Comparison of ENCODE assay signal across 8 mouse cellular contexts in genomic region chr10:127090560-127091411, GRCm38 (mm10). TPM values are rescaled to one million over a fixed set of nuclear protein-coding genes. Genes with fewer than 3 reads are reported as not detected.
A peak's percentile ranks its signal among the peaks of the same experiment; 100 is the strongest.
DNase-seq lines count a peak whose midpoint lies in the region; ATAC-seq and TF ChIP-seq lines count a peak whose summit lies in the region.

No protein-coding gene starts in this region.

- WGBS in bone marrow, adult 2 months: 90% methylated on average over 57 of the region's 57 CpGs
- 10% methylated on average over 57 of the region's 57 CpGs for WGBS in heart, embryonic 11.5 days (ENCODE audit: insufficient replicate concordance)
- WGBS in kidney, embryonic 14.5 days: 7% methylated on average over 55 of the region's 57 CpGs

- no peaks in the 10 kb centered on the region for H3K36me3 ChIP-seq in heart, embryonic 11.5 days (ENCODE audit: control insufficient read depth, insufficient read depth, low read length)
- no peaks in the 10 kb centered on the region; the same call in 1 of the 2 replicates for H3K36me3 ChIP-seq in kidney, embryonic 14.5 days (ENCODE audit: control insufficient read depth, insufficient read depth, low read length)

- no peak for DNase-seq in layer of hippocampus, adult 2 months (ENCODE audit: low spot score in 2 of 2)
- DNase-seq in layer of hippocampus, adult 9-11 months: no peak
- DNase-seq in lung, postnatal 25 days (ENCODE audit: low spot score): peak; percentile 39
- DNase-seq in thymus, postnatal 0 days (ENCODE audit: low spot score): no peak
- no peak for DNase-seq in layer of hippocampus, adult 8-10 months (ENCODE audit: low spot score in 2 of 2)

- H3K27ac ChIP-seq in layer of hippocampus, adult 2 months: peak overlapping the region; percentile 80
- no peak overlapping the region for H3K27ac ChIP-seq in bone marrow, adult 2 months (ENCODE audit: control insufficient read depth, insufficient read depth, low read depth, low read length, poor library complexity)
- no peak overlapping the region for H3K27ac ChIP-seq in heart, embryonic 11.5 days (ENCODE audit: low read depth, low read length)
- no peak overlapping the region for H3K27ac ChIP-seq in kidney, embryonic 14.5 days (ENCODE audit: low read depth, low read length)

- H3K9ac ChIP-seq in heart, embryonic 11.5 days (ENCODE audit: low read depth, low read length): no peak overlapping the region
- H3K9ac ChIP-seq in kidney, embryonic 14.5 days (ENCODE audit: low read depth, low read length): no peak overlapping the region

- H3K4me3 ChIP-seq in layer of hippocampus, adult 2 months: peak overlapping the region; percentile 35
- no peak overlapping the region for H3K4me3 ChIP-seq in bone marrow, adult 2 months (replicated peaks; ENCODE audit: control insufficient read depth, low read depth, low read length)
- no peak overlapping the region for H3K4me3 ChIP-seq in heart, embryonic 11.5 days (ENCODE audit: low read depth, low read length)
- peak overlapping the region; percentile 26 for H3K4me3 ChIP-seq in kidney, embryonic 14.5 days (ENCODE audit: low read length)

- TF ChIP-seq POLR2A in bone marrow, adult 2 months (IDR thresholded peaks at IDR 0.05; ENCODE audit: borderline replicate concordance, control insufficient read depth, low read depth, low read length): 0 out of 2 replicates have a peak, but pooled peaks have one; percentile 4

- no peaks in the 10 kb centered on the region for H3K4me1 ChIP-seq in bone marrow, adult 2 months (ENCODE audit: control insufficient read depth, insufficient read depth, low read length)
- H3K4me1 ChIP-seq in heart, embryonic 11.5 days (ENCODE audit: control insufficient read depth, insufficient read depth, low read length): peaks cover 11% of the 10 kb centered on the region; the same call in 1 of the 2 replicates
- 0 out of 2 replicates have a peak, but pooled peaks cover 11% of the 10 kb centered on the region for H3K4me1 ChIP-seq in kidney, embryonic 14.5 days (ENCODE audit: control insufficient read depth, insufficient read depth, low read length)

- no peak for ATAC-seq in heart, embryonic 11.5 days (replicated peaks; ENCODE audit: insufficient number of reproducible peaks, low FRiP score, low TSS enrichment)
- peak; percentile 37 for ATAC-seq in kidney, embryonic 14.5 days (ENCODE audit: low FRiP score, low TSS enrichment)

- peak overlapping the region; percentile 39; the same call in 1 of the 2 replicates for H3K4me2 ChIP-seq in heart, embryonic 11.5 days
- H3K4me2 ChIP-seq in kidney, embryonic 14.5 days (replicated peaks; ENCODE audit: low read depth, low read length): peak overlapping the region; percentile 24

- no peaks in the 10 kb centered on the region for H3K9me3 ChIP-seq in heart, embryonic 11.5 days (replicated peaks; ENCODE audit: control insufficient read depth, low read length)
- no peaks in the 10 kb centered on the region for H3K9me3 ChIP-seq in kidney, embryonic 14.5 days (ENCODE audit: control insufficient read depth, low read length)

- peaks cover 69% of the 10 kb centered on the region for H3K27me3 ChIP-seq in heart, embryonic 11.5 days (ENCODE audit: control insufficient read depth, insufficient read depth, low read length)
- peaks cover 45% of the 10 kb centered on the region for H3K27me3 ChIP-seq in kidney, embryonic 14.5 days (ENCODE audit: control insufficient read depth, insufficient read depth, low read length)

- no peak for TF ChIP-seq CTCF in layer of hippocampus, adult 2 months (conservative IDR thresholded peaks at IDR 0.05)
- no peak for TF ChIP-seq CTCF in bone marrow, adult 2 months (IDR thresholded peaks at IDR 0.05; ENCODE audit: control insufficient read depth, insufficient read depth, low read length)

RNA-seq across cellular contexts. Expression of gene Agap2, which starts 15.7 kb away (rescaled TPM):
- 100 to 1,000 TPM; 820 to 844 TPM for total RNA-seq in layer of hippocampus, adult 2 months (2021)
- polyA plus RNA-seq in bone marrow, adult 2 months (2011; ENCODE audit: insufficient read depth, insufficient read length, low replicate concordance, missing spikeins): 11.0 and 27.3 TPM in 2 replicates
- 0.42 and 0.63 TPM in 2 replicates for polyA plus RNA-seq in heart, embryonic 11.5 days (2014; fragmentation: Nextera tagmentation; extraction: Ambion mirVana)
- 0.07 and 0.61 TPM in 2 replicates for polyA plus RNA-seq in kidney, embryonic 14.5 days (2014; fragmentation: Nextera tagmentation; extraction: Ambion mirVana)
- polyA plus RNA-seq in thymus, postnatal 0 days (2015; fragmentation: Nextera tagmentation; extraction: Ambion mirVana): 12.3 and 13.5 TPM in 2 replicates
- total RNA-seq in layer of hippocampus, adult 8-10 months (2022): 100 to 1,000 TPM; 657 to 727 (median 692) TPM

RNA-seq across cellular contexts. Expression of gene Tspan31, which starts 20.7 kb away (rescaled TPM):
- 10 to 100 TPM; 57.2 to 62.1 TPM for total RNA-seq in layer of hippocampus, adult 2 months (2021)
- polyA plus RNA-seq in bone marrow, adult 2 months (2011; ENCODE audit: insufficient read depth, insufficient read length, low replicate concordance, missing spikeins): 15.7 and 22.5 TPM in 2 replicates
- polyA plus RNA-seq in heart, embryonic 11.5 days (2014; fragmentation: Nextera tagmentation; extraction: Ambion mirVana): 106 and 115 TPM in 2 replicates
- polyA plus RNA-seq in kidney, embryonic 14.5 days (2014; fragmentation: Nextera tagmentation; extraction: Ambion mirVana): 106 and 153 TPM in 2 replicates
- polyA plus RNA-seq in thymus, postnatal 0 days (2015; fragmentation: Nextera tagmentation; extraction: Ambion mirVana): 49.9 and 60.5 TPM in 2 replicates
- 10 to 100 TPM; 62.9 to 68.4 (median 66.1) TPM for total RNA-seq in layer of hippocampus, adult 8-10 months (2022)

RNA-seq across cellular contexts. Expression of gene Cdk4, which starts 27.5 kb away (rescaled TPM):
- total RNA-seq in layer of hippocampus, adult 2 months (2021): 10 to 100 TPM; 84.6 to 94.8 TPM
- 127 and 148 TPM in 2 replicates for polyA plus RNA-seq in bone marrow, adult 2 months (2011; ENCODE audit: insufficient read depth, insufficient read length, low replicate concordance, missing spikeins)
- polyA plus RNA-seq in heart, embryonic 11.5 days (2014; fragmentation: Nextera tagmentation; extraction: Ambion mirVana): 1,419 and 1,452 TPM in 2 replicates
- polyA plus RNA-seq in kidney, embryonic 14.5 days (2014; fragmentation: Nextera tagmentation; extraction: Ambion mirVana): 2,221 and 2,763 TPM in 2 replicates
- polyA plus RNA-seq in thymus, postnatal 0 days (2015; fragmentation: Nextera tagmentation; extraction: Ambion mirVana): 889 and 1,028 TPM in 2 replicates
- 10 to 100 TPM; 84.1 to 95.2 (median 91.1) TPM for total RNA-seq in layer of hippocampus, adult 8-10 months (2022)

RNA-seq across cellular contexts. Expression of gene Os9, which starts 30.1 kb away (rescaled TPM):
- 100 to 1,000 TPM; 100 to 102 TPM for total RNA-seq in layer of hippocampus, adult 2 months (2021)
- 34.7 and 69.0 TPM in 2 replicates for polyA plus RNA-seq in bone marrow, adult 2 months (2011; ENCODE audit: insufficient read depth, insufficient read length, low replicate concordance, missing spikeins)
- polyA plus RNA-seq in heart, embryonic 11.5 days (2014; fragmentation: Nextera tagmentation; extraction: Ambion mirVana): 21.3 and 30.3 TPM in 2 replicates
- polyA plus RNA-seq in kidney, embryonic 14.5 days (2014; fragmentation: Nextera tagmentation; extraction: Ambion mirVana): 31.4 and 47.5 TPM in 2 replicates
- 90.9 and 95.4 TPM in 2 replicates for polyA plus RNA-seq in thymus, postnatal 0 days (2015; fragmentation: Nextera tagmentation; extraction: Ambion mirVana)
- 100 to 1,000 TPM in 2 of 4 experiments, 10 to 100 TPM in 2; 98.1 to 120 (median 109) TPM for total RNA-seq in layer of hippocampus, adult 8-10 months (2022)

RNA-seq across cellular contexts. Expression of gene March9, which starts 30.8 kb away (rescaled TPM):
- total RNA-seq in layer of hippocampus, adult 2 months (2021): 10 to 100 TPM; 19.8 TPM
- 1.6 TPM in 1 of 2 replicates, not detected in the other for polyA plus RNA-seq in bone marrow, adult 2 months (2011; ENCODE audit: insufficient read depth, insufficient read length, low replicate concordance, missing spikeins)
- polyA plus RNA-seq in heart, embryonic 11.5 days (2014; fragmentation: Nextera tagmentation; extraction: Ambion mirVana): 0.21 and 0.39 TPM in 2 replicates
- polyA plus RNA-seq in kidney, embryonic 14.5 days (2014; fragmentation: Nextera tagmentation; extraction: Ambion mirVana): 1.5 and 2.6 TPM in 2 replicates
- 0.30 and 0.52 TPM in 2 replicates for polyA plus RNA-seq in thymus, postnatal 0 days (2015; fragmentation: Nextera tagmentation; extraction: Ambion mirVana)
- 10 to 100 TPM; 14.8 to 21.9 (median 20.4) TPM for total RNA-seq in layer of hippocampus, adult 8-10 months (2022)

Comparison
In these comparisons a context has a peak if more than half of its experiments do, and no peak if none do; other contexts are left out.
1. H3K4me3 ChIP-seq: peak in layer of hippocampus, adult 2 months (single experiment) and kidney, embryonic 14.5 days (single experiment); none in bone marrow, adult 2 months (single experiment) and heart, embryonic 11.5 days (single experiment).